Mouse (Mus musculus): ENCODE measurements around the gene Ccdc58. TPM values are rescaled to one million over a fixed set of nuclear protein-coding genes. Genes with fewer than 3 reads are reported as not detected.

Gene Ccdc58
- polyA plus RNA-seq (2012; rRNA removed; ENCODE audit: low replicate concordance) = 6.6 and 7.4 TPM in 2 replicates

GRCm38 (mm10) chr16:36071450-36072379, at the start of gene Ccdc58, which contains the start of gene Fam162a:
Ccdc58 (plus strand) TSS chr16:36071685.
Fam162a (minus strand) TSS chr16:36071594.

GRCm38 (mm10) chr16:36040640-36041624, 30.6 kb upstream of the Ccdc58 start, which contains the start of gene Wdr5b:
Wdr5b (plus strand) TSS chr16:36041190.

GRCm38 (mm10) chr16:36131141-36131540, 59.7 kb downstream of the Ccdc58 start, which contains the start of gene Csta1:
Csta1 (minus strand) TSS chr16:36131241.

Other genes with a start within 250 kb of the Ccdc58 start
- 8.8 and 12.2 TPM in 2 replicates for gene Parp14, start 200.1 kb upstream of the Ccdc58 start, polyA plus RNA-seq (2012; rRNA removed; ENCODE audit: low replicate concordance)
- gene Parp9, start 133.2 kb upstream of the Ccdc58 start, polyA plus RNA-seq (2012; rRNA removed; ENCODE audit: low replicate concordance) = 16.1 and 20.7 TPM in 2 replicates
- 14.6 and 17.7 TPM in 2 replicates for gene Dtx3l, start 132.5 kb upstream of the Ccdc58 start, polyA plus RNA-seq (2012; rRNA removed; ENCODE audit: low replicate concordance)
- gene Kpna1, start 92.9 kb upstream of the Ccdc58 start, polyA plus RNA-seq (2012; rRNA removed; ENCODE audit: low replicate concordance) = 8.6 and 9.2 TPM in 2 replicates
- gene Wdr5b, start 30.5 kb upstream of the Ccdc58 start, polyA plus RNA-seq (2012; rRNA removed; ENCODE audit: low replicate concordance) = 3.1 and 3.7 TPM in 2 replicates
- gene Fam162a, start 91 bp upstream of the Ccdc58 start, polyA plus RNA-seq (2012; rRNA removed; ENCODE audit: low replicate concordance) = 44.6 and 93.4 TPM in 2 replicates
- gene Csta1, start 59.6 kb downstream of the Ccdc58 start, polyA plus RNA-seq (2012; rRNA removed; ENCODE audit: low replicate concordance) = not detected in 2 replicates
- not detected in 2 replicates for gene Stfa2l1, start 85.1 kb downstream of the Ccdc58 start, polyA plus RNA-seq (2012; rRNA removed; ENCODE audit: low replicate concordance)
- gene Gm5483, start 112.5 kb downstream of the Ccdc58 start, polyA plus RNA-seq (2012; rRNA removed; ENCODE audit: low replicate concordance) = not detected in 2 replicates
- gene Gm5416, start 138.7 kb downstream of the Ccdc58 start, polyA plus RNA-seq (2012; rRNA removed; ENCODE audit: low replicate concordance) = not detected in 2 replicates
- not detected in 2 replicates for gene 2010005H15Rik, start 149.8 kb downstream of the Ccdc58 start, polyA plus RNA-seq (2012; rRNA removed; ENCODE audit: low replicate concordance)
- gene Stfa1, start 205.3 kb downstream of the Ccdc58 start, polyA plus RNA-seq (2012; rRNA removed; ENCODE audit: low replicate concordance) = not detected in 2 replicates

Data from subcutaneous adipose tissue, adult 2 months (tissue).